Mouse (Mus musculus) natural killer cell, adult 2 months (primary cell): ENCODE results near the gene Aldh16a1.

Source experiments
- DNase-seq, 2 experiments: peaks; one replicate each; pipeline ENCODE4 v3.0.0; 2022; ENCODE audit warnings: low spot score in 2 of 2

The Aldh16a1 gene

DNA sequence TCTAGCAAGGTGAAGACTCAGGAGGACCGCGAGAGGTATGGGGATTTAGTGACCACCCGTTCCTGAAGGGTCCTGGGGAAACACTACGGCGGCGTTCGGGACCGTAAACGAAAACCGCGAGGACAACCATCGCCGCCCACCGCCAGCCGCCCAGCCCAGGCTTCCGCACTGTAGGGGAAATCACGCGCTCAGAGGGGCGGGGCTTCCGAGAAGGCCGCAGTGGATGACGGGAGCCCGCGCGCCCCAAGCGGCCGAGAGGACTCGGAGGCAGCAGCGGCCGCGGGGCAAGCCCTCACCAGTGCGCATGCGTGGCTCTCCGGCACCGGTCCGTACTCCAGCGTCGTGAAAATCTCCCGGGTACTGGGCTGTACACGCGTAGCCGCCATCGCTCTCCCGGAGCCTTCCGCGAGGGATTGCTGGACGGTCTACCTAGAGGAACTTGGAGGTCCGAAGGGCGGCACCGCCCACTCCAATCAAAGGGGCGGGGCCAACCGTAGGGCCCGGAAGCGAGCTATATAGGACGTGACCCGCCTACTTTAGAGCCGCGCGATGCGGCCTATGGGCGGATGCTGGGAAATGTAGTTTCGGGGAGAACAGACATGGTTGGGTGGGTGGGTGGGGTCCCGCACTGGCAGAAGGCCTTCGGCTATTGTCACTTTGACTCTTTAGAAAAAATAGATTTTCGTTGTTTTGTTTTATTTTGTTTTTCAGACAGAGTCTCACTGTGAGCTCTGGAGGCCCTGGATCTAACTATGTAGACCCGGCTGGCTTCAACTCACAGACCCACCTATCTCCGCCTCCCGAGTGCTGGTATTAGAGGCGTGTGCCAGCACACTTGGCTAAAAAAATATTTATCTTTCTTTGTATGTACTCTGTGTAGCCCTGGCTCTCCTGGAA is at the start of gene Aldh16a1, which contains the start of gene Pih1d1:
TSS of gene Aldh16a1 (minus strand) at position 489 of the 897 bp plus-strand sequence.
TSS of gene Pih1d1 (plus strand) at position 208 of the 897 bp plus-strand sequence.
- peak; percentile 98 for DNase-seq

DNA sequence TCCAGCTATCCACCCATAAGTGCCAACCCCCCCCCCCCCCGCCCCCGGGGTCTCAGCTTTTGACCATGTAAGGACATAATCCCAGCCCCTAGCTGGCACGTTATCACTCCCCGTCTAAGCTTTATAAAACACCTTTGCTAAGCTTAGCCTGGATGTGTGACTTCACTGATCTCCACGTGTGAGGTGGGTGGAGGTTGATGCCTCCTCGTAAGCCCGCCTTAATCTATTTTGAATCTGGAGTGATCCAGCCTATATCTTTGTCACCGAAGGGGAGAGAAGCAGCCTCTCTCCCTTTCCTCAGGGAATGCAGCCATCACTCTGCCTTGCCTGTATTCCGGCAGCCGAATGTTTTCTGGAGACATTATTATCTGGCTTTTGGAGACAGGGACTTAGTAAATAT is 48.3 kb upstream of the Aldh16a1 start:
- DNase-seq, result no peak

DNA sequence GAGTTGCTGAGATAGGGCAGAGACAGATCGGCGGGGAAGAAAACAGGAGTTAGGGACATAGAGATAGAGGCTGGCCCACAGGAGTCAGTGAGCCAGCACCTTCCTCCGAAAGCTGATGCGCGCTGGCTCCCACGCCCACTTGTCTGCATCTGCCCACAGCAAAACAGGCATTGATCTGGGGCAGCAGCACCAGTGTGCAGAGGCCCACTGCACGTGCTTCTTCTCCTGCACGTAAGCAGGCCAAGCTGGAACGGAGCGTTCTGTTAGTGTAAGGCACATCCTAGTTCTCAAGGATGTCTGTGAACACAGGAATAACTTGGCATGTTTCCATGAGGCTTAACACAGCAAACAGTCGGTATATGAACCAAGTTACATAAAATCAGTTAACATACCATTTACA is 44.6 kb upstream of the Aldh16a1 start:
- no peak for DNase-seq

DNA sequence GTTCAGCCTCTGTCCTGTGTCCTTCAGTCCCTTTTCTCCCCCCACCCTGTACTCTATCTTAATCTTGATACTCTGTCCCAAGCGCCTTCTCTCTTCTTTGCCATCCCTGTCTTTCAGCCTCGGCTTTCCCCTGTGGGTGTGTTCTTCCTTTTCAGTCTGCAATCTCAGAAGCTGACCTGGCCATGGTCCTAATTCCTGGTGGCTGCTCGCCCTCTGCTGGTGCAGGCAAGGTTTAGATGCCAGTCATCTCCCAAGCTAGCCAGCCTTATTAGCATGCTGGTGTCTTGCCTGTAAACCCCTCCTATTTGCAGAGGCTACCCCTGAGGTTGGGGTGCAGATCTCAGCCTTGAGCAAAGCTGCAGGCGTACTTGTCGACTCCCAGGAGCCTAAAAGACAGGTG is 44.1 kb upstream of the Aldh16a1 start:
- peak in 1 of 2 experiments; percentile 58 for DNase-seq

DNA sequence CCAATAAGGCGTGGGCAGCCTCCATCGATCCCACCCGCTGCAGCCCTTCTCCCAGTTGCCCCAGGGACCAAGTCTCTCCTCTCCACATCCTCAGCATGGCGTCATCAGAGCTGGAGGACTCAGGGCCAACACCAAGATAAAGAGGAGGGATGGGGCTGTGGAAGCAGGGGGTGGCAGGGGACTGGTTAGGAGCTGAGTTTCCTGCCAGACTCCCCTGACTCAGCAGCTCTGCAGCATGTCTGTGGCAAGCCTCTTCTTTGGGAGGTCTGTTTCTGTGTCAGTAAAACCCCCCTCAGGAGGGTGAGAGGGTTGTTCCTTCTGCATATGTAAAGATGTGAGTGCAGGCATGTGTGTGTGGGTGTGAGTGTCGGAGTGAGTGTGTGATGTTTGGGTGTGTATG is 42.6 kb upstream of the Aldh16a1 start:
- DNase-seq, result no peak

DNA sequence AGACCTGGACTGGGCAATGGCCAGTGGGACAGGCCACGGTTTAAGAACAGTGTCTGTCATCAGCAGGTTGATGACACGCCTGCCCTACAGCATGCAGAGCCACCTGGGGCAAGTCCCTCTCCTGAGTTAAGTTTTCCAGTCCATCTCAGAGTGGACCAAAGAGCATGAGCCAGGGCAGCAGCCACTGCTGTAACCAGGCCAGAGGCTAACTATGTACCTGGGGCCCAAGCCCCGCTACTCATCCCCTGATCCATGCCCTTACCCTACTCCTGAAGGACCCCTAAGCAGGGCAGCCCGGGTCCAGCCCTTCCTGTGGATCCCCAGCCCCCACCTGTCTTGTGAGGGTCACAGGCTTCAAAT is 41.8 kb upstream of the Aldh16a1 start:
- DNase-seq, result no peak

DNA sequence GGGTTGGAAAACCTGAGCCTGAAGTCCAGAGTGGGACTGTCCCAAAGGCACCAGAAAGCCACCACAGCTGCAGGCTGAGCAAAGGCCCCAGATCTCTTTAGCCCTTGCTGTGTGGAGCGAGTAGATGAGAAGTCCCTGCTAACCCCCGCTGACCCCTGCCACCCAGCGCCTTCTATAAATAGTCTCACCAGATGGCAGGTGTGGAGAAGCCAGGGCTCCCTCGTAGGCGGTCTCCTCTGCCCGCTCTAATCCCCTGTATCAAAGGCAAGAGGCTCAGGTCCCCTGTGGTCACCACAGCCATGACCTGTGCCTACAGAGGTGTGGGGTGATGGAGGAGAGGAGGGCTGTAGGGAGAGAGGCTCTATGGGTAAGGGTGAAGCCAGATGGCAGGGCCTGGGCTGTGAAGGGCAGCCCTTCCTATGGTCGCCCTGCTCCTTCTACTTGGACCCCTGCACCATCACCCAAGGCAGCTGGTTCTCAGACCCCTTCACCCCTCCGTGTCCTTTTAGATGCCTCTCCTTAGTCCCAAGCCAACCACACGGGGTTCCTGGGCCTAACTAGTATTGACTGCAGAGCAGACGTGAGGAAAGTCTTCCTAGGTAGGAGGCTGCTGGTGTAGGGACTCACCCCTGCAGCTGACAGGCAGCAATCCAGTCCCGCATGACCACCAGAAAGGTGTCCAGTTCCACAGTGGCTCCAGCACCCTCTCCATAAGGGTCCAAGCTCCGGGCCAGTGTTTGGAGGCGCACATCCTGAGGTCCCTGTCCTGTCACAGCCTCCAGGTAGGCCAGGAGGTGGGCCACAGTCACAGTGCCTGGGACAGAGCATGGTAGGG is 41.2 kb upstream of the Aldh16a1 start:
- no peak for DNase-seq

DNA sequence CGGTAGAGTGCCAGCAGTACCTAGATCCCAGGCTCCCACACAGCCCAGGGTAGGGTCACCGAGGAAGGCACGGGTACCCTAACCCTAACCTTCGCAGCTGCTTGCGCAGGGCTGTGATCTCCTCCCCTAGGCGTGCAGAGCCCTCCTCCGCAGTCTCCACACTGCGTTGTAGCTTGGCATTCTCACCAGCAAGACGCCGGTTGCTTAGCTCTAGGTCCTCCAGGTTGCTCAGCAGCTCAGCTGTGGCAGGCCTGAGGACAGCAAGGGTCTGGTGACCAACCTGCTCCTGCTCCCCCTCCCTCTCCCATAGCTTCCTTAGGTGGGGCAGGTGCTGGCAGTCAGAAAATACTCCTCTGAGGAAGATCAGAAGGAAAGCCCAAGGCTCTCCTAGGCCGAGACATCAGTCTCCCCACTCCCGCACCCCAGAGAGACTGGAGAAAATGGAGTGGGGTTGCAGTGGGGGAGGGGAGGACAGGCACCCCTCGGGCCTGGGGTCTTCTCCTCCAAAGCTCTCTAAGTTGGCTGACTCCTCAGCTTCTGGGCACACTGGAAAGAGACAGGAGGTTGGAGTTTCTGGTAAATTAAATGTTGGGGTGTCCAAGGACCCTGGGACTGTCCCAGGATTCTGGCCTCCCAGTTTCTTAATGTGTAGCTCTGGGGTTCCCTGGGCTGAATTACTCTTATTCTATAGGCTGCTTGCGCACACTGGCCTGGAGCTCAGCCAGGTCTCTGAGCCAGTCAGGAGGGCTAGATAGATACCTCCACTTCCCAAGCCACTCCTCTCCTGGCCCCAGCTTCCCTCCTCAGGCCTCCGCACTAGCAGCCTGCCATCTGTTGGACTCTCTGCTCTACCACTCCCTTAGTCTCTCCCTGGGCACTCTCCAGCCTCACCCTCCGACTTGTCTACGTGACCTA is 39.7 kb upstream of the Aldh16a1 start:
- DNase-seq, result no peak

DNA sequence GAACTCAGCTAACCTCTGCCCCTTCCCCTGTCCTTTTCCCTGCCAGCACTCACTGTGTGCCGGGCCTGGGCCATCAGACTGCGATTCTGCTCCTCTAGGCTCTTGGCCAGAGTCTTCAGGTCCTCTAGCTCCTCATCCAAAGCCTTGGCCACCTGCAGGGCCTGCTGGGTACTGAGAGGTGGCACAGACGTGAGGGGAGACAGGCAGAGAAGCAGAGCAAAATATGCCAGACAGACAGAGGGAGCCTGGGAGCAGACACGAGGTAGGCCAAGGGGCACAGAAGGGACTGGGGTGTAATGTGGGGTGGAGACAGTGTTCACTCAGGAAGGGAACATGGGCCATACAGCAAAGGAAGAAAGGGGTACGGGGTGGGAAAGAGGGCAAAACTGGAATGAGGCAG is 39.0 kb upstream of the Aldh16a1 start:
- DNase-seq, result no peak

DNA sequence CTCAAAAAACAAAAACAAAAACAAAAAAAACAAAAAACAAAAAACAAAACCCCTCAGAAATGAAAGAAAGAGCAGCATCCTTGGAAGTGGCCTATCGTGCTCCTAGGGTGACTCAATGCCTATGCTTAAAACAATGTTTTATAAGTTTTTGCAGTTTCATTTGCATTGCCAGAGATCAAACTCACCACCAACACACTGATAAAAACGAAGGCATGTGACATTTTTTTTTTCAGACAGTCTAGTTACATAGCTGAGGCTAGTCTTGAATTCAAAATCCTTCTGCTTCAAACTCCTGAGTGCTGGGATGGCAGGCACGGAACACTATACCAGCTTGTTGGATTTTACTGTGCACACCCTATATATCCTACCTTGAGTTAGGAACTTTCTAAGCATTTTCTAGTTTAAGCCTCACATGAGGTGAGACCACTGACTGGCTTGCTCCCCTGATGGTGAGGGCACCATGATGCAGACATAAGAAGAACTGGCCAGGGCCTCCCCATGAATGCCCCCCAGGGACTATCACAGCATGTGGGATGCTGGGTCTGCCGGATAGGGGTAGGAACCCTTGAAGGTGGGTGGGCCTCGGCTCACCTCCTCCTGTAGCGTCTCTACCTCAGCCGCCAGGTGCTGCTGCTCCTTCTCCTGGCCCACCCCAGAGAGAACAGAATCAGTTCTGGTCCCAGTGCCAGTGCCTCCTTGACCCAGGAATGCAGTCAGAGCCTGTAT is 38.4 kb upstream of the Aldh16a1 start:
- no peak for DNase-seq

DNA sequence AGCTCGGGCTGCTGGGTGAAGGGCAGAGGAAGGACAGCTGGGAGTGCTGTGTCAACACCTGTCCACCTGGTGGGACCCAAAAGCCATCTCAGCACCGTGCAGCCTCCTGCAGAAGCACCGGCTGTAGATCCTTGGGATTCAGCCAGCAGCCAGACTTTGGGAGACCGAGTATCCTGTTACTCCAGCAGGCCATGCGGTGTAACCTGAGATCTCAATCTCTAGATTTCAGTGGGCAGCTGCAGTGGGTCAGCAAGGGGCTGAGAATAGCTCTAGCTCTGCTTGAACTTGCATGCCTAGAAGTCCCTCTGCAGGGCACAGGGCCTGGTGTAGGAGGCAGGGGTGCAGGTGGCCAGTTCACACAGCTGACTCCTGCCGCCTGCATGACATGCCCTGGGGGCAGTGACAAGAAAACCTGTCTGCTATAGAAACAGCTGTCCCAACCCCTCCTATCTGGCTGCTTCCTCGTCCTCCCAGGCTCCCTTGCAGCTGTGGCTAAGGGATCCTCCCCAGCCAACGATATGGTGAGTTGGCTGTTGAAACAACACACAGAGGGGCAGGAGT is 37.5 kb upstream of the Aldh16a1 start:
- no peak for DNase-seq

DNA sequence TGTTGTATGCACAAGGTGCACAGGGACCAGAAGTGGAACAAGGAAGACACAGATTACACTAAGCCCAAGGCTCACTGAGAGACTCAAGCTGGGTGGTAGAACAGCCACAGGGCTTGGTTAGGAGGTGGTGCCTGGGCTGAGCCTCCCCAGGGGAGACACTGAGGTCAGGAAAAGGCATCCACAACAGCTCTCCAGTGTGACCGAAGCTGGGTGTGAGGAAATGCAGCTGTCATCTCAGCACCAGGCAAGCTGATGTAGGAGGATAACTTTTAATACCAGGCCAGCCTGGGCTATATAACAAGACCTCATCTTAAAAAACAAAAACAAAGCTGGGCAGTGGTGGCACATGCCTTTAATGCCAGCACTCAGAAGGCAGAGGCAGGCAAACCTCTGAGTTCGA is 36.8 kb upstream of the Aldh16a1 start:
- no peak for DNase-seq

DNA sequence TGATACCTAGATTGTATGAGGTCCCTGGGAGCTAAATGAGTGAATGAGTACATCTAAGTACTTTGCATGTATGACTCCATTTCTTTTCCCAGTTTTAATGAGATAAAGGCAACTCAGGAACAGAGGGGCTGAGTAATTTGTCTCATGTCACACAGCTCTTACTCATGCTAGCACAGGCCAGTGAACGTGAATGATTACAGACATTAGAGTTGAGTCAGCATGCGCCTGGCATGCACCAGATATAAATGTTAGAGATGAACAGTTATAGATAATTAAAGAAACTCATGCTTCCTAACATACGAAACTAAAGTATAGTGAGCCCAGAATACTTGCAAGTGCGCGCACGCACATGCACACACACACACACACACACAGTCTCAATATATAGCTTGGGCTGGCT is 35.8 kb upstream of the Aldh16a1 start:
- DNase-seq, result no peak

DNA sequence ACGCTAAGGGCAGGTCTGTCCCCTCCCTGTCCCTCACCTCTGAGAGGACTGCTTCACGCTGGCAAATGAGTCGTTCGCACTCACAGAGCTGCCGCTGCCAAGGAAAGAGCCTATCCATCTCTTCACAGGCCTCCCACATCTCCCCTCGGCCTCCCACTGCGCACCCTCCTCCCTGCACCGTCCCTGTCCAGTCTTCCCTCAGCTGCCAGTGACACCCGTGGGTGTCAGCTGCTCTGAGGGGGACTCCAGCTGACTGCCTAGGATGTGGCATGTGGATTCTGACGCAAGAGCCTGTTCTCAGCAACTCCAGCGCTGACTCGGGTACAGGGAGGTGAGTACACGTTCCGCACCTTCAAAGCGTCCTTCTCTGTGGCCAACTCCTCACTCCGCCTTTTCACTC is 35.2 kb upstream of the Aldh16a1 start:
- DNase-seq, result no peak

DNA sequence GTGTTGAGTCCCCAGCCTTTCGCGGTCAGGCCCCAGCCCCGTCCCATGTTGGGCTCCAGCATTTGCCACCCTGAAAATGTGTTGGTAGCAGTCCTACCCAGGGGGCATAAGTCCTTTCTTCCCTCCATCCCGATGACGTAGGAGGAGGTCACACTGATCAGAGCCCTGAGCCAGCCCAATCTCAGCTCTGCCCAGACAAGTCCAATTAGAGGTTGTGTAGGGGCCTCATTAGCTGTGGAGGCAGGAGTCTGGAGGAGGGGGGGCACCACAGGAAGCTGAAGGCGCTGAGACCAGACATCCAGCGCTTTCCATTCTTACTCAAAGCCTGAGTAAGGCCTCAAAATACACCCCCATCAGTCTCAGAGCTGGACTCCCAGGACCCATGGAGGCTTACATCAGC is 31.5 kb upstream of the Aldh16a1 start:
- no peak for DNase-seq

DNA sequence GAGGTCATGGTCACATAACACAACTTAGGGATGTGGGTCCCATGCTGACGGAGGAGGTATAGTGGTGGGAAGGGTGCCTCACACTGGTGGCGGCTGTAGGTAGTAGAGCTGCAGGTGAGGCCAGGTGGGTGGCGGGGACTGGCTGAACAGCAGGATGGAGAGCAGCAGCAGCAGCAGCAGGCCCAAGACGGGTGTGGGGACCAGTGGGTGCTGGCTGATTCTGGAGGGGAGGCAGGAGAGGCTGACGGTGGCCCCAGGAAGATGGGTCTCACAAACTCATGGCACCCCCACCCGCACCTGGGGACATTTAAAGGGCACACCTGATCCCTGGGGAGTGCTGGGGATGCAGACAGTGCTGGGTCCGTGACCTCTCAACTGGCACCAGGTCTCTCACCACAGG is 29.3 kb upstream of the Aldh16a1 start:
- no peak for DNase-seq

DNA sequence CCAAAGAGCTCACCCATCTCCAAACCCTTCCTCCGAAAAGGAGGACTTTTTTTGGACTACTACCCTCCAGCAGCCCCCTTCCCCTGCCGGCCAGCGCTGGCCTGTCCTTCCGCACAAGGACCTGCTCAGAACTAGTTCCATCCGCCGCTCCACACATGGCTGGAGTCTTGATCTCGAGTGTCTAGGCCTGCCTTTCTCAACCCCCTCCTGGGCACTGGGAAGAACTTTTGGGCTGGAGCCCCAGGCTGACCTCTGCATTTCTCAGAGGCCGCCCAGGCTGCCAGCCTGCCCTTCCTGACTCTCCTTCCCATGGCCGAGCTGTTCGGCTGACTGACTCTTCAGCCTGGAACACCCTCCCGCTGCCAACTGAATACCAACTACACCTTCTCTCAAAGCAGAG is 28.2 kb upstream of the Aldh16a1 start:
- DNase-seq, result no peak

DNA sequence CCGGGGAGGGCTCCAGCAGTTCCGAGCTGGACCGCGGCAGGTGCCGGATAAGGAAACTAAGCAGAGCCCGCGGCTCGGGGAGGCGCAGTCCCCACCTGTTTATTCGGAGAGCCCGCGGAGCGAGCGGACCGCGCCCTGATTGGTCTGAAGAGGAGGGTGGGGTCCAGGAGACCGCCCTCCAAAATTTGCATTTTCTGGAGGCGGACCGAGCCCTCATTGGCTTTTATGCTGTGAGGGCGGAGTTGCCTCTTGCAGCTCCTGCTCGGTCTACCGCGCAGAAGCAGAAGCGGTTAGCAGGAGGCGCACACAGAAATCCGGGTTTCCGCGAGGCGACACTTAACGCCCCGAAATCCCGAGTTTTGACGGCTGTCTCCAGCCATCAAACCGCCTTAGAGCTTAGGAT is 27.8 kb upstream of the Aldh16a1 start:
- DNase-seq, result peak; percentile 63 to 83

DNA sequence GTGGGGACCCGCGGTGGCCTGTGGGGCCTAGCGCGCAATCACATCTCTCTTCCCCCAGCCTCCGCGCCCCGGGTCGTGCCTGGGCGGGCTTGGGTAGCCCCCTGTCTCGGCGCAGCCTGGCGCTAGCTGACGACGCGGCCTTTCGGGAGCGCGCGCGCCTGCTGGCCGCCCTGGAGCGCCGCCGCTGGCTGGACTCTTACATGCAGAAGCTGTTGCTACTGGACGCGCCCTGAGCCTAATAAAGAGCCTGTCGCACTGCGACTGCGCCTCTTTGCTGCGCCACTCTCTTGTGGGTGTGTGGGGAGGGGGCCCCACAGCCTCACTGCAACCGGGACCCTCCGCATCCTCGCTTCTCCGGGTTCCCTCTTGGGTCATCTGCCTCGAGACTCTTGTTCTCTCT is 27.2 kb upstream of the Aldh16a1 start:
- no peak for DNase-seq

DNA sequence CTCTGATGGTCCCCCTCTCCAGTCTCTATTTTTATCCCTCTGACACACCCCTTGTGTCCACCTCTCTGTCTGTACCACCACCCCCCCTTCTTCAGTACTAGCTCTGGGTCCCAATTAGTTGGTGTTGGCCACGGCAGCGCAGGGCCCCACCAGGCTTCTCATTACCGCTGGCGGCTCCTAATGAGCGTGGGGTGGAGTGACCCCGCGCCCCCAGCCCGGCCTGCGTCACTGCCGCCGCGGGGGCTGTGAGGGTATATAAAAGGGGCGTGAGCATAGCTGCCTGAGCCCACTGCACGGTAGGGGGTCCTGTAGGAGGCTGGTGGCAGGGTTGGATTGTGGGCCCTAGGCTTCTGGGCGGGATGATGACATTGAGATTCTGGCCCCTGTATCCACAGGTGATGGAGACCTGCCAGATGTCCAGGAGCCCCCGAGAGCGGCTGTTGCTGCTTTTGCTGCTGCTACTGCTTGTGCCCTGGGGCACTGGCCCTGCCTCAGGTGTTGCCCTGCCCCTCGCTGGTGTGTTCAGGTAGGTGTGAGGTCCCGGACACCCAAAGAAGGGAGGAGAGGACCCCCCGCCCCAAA is 26.6 kb upstream of the Aldh16a1 start, which contains the start of gene Pth2:
TSS of gene Pth2 (plus strand) at position 100 of the 582 bp plus-strand sequence.
- no peak for DNase-seq
